Mouse (Mus musculus) lung, embryonic 14.5 days (tissue): ENCODE results near the gene Olfr1352. TPM values are rescaled to one million over a fixed set of nuclear protein-coding genes. Genes with fewer than 3 reads are reported as not detected.
"Not testable (repeated sequence)": the region's sequence is repeated elsewhere in the genome, so short reads cannot be mapped to it uniquely, and the experiment has no call there.

Experiments
- ATAC-seq: fragments of 200-750 bp; cut with Nextera tagmentation; 2 replicates; pipeline ENCODE4 v1.8.0; 2017; ENCODE audit warnings: mild to moderate bottlenecking, moderate TSS enrichment, moderate library complexity; ENCODE audit not compliant: insufficient read depth
- DNase-seq: peaks from one replicate; pipeline ENCODE4 v3.0.0-alpha.2; 2015
- H3K27ac ChIP-seq: fragments of 300-500 bp; sonication (generic); 2 replicates; pipeline ENCODE4 v1.5.1; 2014; ENCODE audit warnings: low read depth, mild to moderate bottlenecking, moderate library complexity
- H3K27me3 ChIP-seq: fragments of 300-500 bp; sonication (generic); 2 replicates; pipeline ENCODE4 v1.6.1; 2014; ENCODE audit warnings: low read length, control low read depth; ENCODE audit not compliant: insufficient read depth
- H3K36me3 ChIP-seq: fragments of 300-500 bp; sonication (generic); 2 replicates; pipeline ENCODE4 v1.6.1; 2014; ENCODE audit warnings: control low read depth; ENCODE audit not compliant: insufficient read depth
- H3K4me1 ChIP-seq: fragments of 300-500 bp; sonication (generic); 2 replicates; pipeline ENCODE4 v1.6.1; 2014; ENCODE audit warnings: antibody characterized with exemption, control low read depth; ENCODE audit not compliant: insufficient read depth
- H3K4me2 ChIP-seq: fragments of 300-500 bp; sonication (generic); 2 replicates; pipeline ENCODE4 v1.6.1; 2014; ENCODE audit warnings: mild to moderate bottlenecking
- H3K4me3 ChIP-seq: fragments of 300-500 bp; sonication (generic); 2 replicates; pipeline ENCODE4 v1.5.1; 2014; ENCODE audit warnings: low read depth, low read length
- H3K9ac ChIP-seq: fragments of 300-500 bp; sonication (generic); 2 replicates; pipeline ENCODE4 v1.6.1; 2014
- H3K9me3 ChIP-seq: fragments of 300-500 bp; sonication (generic); 2 replicates; pipeline ENCODE4 v1.6.1; 2016; ENCODE audit warnings: low read depth, low read length, control low read depth
- CTCF ChIP-seq: IDR thresholded peaks from 2 replicates; pipeline ENCODE4 v1.5.1; 2016; ENCODE audit warnings: antibody characterized with exemption, low read depth
- WGBS: fragments of 180-500 bp; shearing (Covaris S2); extraction: QIAGEN DNeasy Blood & Tissue Kit; methylation state at CpG from one replicate; pipeline ENCODE4 v1.1.7; 2014; 5-methylcytosine and 5-hydroxymethylcytosine counted together
- polyA plus RNA-seq: library from polyadenylated mRNA; unstranded; fragments of >200 nt; fragmentation: Nextera tagmentation; extraction: Ambion mirVana; gene quantifications from 2 replicates; pipeline ENCODE4 v1.2.1, GENCODE M21; 2014

Gene Olfr1352
- not detected in 2 replicates for polyA plus RNA-seq

GRCm38 (mm10) chr10:78980750-78981149 is at the start of gene Olfr1352:
Gene Olfr1352 (plus strand): TSS chr10:78981050.
- no peak for TF ChIP-seq CTCF
- H3K36me3 ChIP-seq, result no peaks in the 10 kb centered on the region
- H3K4me3 ChIP-seq, result no peak within 1 kb of the TSS
- no peaks in the 10 kb centered on the region for H3K27me3 ChIP-seq
- no peaks in the 10 kb centered on the region for H3K9me3 ChIP-seq
- DNase-seq (no peak), ATAC-seq (no peak)
- H3K9ac ChIP-seq, result no peak within 1 kb of the TSS
- no peaks in the 10 kb centered on the region for H3K4me1 ChIP-seq
- H3K4me2 ChIP-seq, result no peak within 1 kb of the TSS
- no peak within 1 kb of the TSS for H3K27ac ChIP-seq

- not testable (repeated sequence) for H3K9ac ChIP-seq, H3K27ac ChIP-seq, H3K27me3 ChIP-seq, H3K4me3 ChIP-seq, H3K4me1 ChIP-seq, ATAC-seq, H3K4me2 ChIP-seq, DNase-seq, H3K9me3 ChIP-seq, H3K36me3 ChIP-seq
- WGBS, result 79% methylated on average over 1 of the region's 1 CpGs
Observed at GRCm38 (mm10) chr10:78950336-78950735, 30.5 kb upstream of the Olfr1352 start, which contains the start of gene Olfr8. Gene Olfr8 (plus strand): TSS chr10:78950636.

GRCm38 (mm10) chr10:78963009-78963408 is 17.8 kb upstream of the Olfr1352 start, which contains the start of gene Olfr1353:
Gene Olfr1353 (plus strand): TSS chr10:78963309.
- not testable (repeated sequence) for H3K4me3 ChIP-seq, H3K36me3 ChIP-seq, H3K27ac ChIP-seq, H3K27me3 ChIP-seq, H3K9ac ChIP-seq, DNase-seq, H3K4me1 ChIP-seq, H3K9me3 ChIP-seq, H3K4me2 ChIP-seq, ATAC-seq

- no peak for DNase-seq
- WGBS, result 69% methylated on average over 1 of the region's 1 CpGs
- H3K4me1 ChIP-seq, result no peaks in the 10 kb centered on the region
Observed at GRCm38 (mm10) chr10:79012172-79012571, 31.3 kb downstream of the Olfr1352 start, which contains the start of gene Olfr1351. Gene Olfr1351 (plus strand): TSS chr10:79012472.

DNA sequence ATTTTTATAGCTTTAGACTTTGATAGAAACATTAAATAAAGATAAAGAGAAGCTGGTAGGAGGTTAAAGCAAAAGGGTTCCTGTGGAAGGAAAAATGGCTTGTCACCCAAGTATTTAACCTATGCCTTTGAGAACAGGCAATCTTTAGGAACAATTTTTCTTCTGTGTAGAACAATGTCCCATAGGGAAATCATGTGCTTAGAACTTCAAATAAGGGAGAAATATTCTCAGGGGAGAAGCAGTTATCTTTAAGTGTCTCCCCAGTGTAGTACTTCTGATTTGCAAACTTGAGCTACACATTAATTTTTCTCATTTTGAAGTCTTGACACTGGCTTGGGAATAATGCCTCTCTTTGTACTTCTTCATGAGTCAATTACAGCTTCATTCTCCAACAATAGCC is 47.6 kb downstream of the Olfr1352 start, which contains the start of gene Olfr57:
Gene Olfr57, plus strand, starts transcription at position 301 of the 400 bp plus-strand sequence.
- Histone ChIP-seq H3K36me3 (no peaks in the 10 kb centered on the region), H3K27me3 (no peaks in the 10 kb centered on the region), H3K4me1 (no peaks in the 10 kb centered on the region), H3K4me3 (no peak within 1 kb of the TSS), H3K27ac (no peak within 1 kb of the TSS), H3K9me3 (no peaks in the 10 kb centered on the region), H3K4me2 (no peak within 1 kb of the TSS), H3K9ac (no peak within 1 kb of the TSS)
- TF ChIP-seq CTCF, result no peak
- no peak for ATAC-seq
- DNase-seq, result no peak

More at GRCm38 (mm10) chr10:79012172-79012571, 31.3 kb downstream of the Olfr1352 start, which contains the start of gene Olfr1351:
- Histone ChIP-seq H3K27ac (no peak within 1 kb of the TSS), H3K9ac (no peak within 1 kb of the TSS), H3K27me3 (no peaks in the 10 kb centered on the region), H3K4me2 (no peak within 1 kb of the TSS), H3K4me3 (no peak within 1 kb of the TSS), H3K9me3 (no peaks in the 10 kb centered on the region), H3K36me3 (no peaks in the 10 kb centered on the region)
- no peak for ATAC-seq
- no peak for TF ChIP-seq CTCF

Other genes starting within 250 kb of the Olfr1352 start
- 0.18 and 0.21 TPM in 2 replicates for gene Ccdc105, start 228.0 kb upstream of the Olfr1352 start, polyA plus RNA-seq
- gene Slc1a6, start 200.6 kb upstream of the Olfr1352 start, polyA plus RNA-seq, result 0.77 and 1.1 TPM in 2 replicates
- gene Olfr1356, start 128.9 kb upstream of the Olfr1352 start, polyA plus RNA-seq, result not detected in 2 replicates
- 0.07 TPM in 1 of 2 replicates, not detected in the other for gene Olfr1355, start 105.5 kb upstream of the Olfr1352 start, polyA plus RNA-seq
- not detected in 2 replicates for gene Olfr1354, start 67.9 kb upstream of the Olfr1352 start, polyA plus RNA-seq
- gene Olfr8, start 30.4 kb upstream of the Olfr1352 start, polyA plus RNA-seq, result not detected in 2 replicates
- not detected in 2 replicates for gene Olfr1353, start 17.7 kb upstream of the Olfr1352 start, polyA plus RNA-seq
- gene Olfr1351, start 31.4 kb downstream of the Olfr1352 start, polyA plus RNA-seq, result not detected in 2 replicates
- gene Olfr57, start 47.7 kb downstream of the Olfr1352 start, polyA plus RNA-seq, result 0.11 and 0.20 TPM in 2 replicates
- gene 2610008E11Rik, start 116.5 kb downstream of the Olfr1352 start, polyA plus RNA-seq, result 30.9 and 33.9 TPM in 2 replicates
- gene Vmn2r80, start 167.7 kb downstream of the Olfr1352 start, polyA plus RNA-seq, result not detected in 2 replicates